Mouse (Mus musculus): ENCODE results near the gene Bub1b. TPM values are rescaled to one million over a fixed set of nuclear protein-coding genes. Genes with fewer than 3 reads are reported as not detected.

The Bub1b gene
- polyA plus RNA-seq, 1 experiment from 2014 or later = 47.8 TPM

- DNase-seq = no peak
- H3K4me2 ChIP-seq = no peak overlapping the region
- H3K36me3 ChIP-seq = no peaks in the 10 kb centered on the region
- H3K27ac ChIP-seq = no peak overlapping the region
- H3K4me3 ChIP-seq (replicated peaks) = no peak overlapping the region
- no peak overlapping the region for H3K9ac ChIP-seq
- WGBS (ENCODE audit: insufficient replicate concordance) = 71% methylated on average over 8 of the region's 8 CpGs
- no peaks in the 10 kb centered on the region for H3K9me3 ChIP-seq (replicated peaks)
- ATAC-seq (ENCODE audit: low read depth) = no peak
- peaks cover 6% of the 10 kb centered on the region for H3K27me3 ChIP-seq
- peaks cover 12% of the 10 kb centered on the region for H3K4me1 ChIP-seq (replicated peaks)
These were observed 88.7 kb downstream of the Bub1b start for GRCm38 (mm10) chr2:118686693-118687092.

GRCm38 (mm10) chr2:118687791-118688190 is 89.8 kb downstream of the Bub1b start:
- Histone ChIP-seq H3K27ac (no peak overlapping the region), H3K36me3 (no peaks in the 10 kb centered on the region), H3K27me3 (peaks cover 8% of the 10 kb centered on the region), H3K9me3 (replicated peaks) (no peaks in the 10 kb centered on the region), H3K4me2 (no peak overlapping the region), H3K4me1 (replicated peaks) (peaks cover 4% of the 10 kb centered on the region), H3K9ac (no peak overlapping the region), H3K4me3 (replicated peaks) (no peak overlapping the region)
- ATAC-seq (ENCODE audit: low read depth) (no peak), DNase-seq (no peak)
- 78% methylated on average over 3 of the region's 3 CpGs for WGBS (ENCODE audit: insufficient replicate concordance)

DNA sequence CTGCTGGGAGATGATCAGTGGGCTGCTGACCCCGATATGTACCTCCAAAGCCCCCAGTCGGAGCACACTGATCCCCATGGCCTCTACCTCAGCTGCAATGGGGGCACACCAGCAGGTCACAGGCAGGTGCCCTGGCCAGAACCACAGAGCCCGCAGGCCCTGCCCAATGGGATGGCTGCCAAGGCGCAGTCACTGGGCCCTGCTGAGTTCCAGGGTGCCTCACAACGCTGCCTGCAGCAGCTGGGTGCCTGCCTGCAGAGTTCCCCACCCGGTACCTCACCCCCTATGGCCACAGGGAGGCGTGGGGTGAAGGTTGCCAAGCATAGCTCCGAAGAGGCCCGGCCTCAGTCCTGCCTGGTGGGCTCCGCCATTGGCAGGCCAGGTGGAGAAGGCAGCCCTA is 91.9 kb downstream of the Bub1b start:
- no peaks in the 10 kb centered on the region for H3K36me3 ChIP-seq
- peaks cover 18% of the 10 kb centered on the region for H3K27me3 ChIP-seq
- DNase-seq (no peak), ATAC-seq (ENCODE audit: low read depth) (no peak)
- H3K4me1 ChIP-seq (replicated peaks) = no peaks in the 10 kb centered on the region
- H3K27ac ChIP-seq = no peak overlapping the region
- no peak overlapping the region for H3K4me3 ChIP-seq (replicated peaks)
- WGBS (ENCODE audit: insufficient replicate concordance) = 62% methylated on average over 10 of the region's 10 CpGs
- H3K9ac ChIP-seq = no peak overlapping the region
- no peaks in the 10 kb centered on the region for H3K9me3 ChIP-seq (replicated peaks)
- H3K4me2 ChIP-seq = no peak overlapping the region

Other genes starting within 250 kb of the Bub1b start
- gene Gpr176, start 224.8 kb upstream of the Bub1b start, polyA plus RNA-seq (2015; fragmentation: Nextera tagmentation; extraction: Ambion mirVana) = 0.38 TPM in 2 replicates
- gene Eif2ak4, start 209.6 kb upstream of the Bub1b start, polyA plus RNA-seq (2015; fragmentation: Nextera tagmentation; extraction: Ambion mirVana) = 4.6 and 5.1 TPM in 2 replicates
- gene Srp14, start 118.5 kb upstream of the Bub1b start, polyA plus RNA-seq (2015; fragmentation: Nextera tagmentation; extraction: Ambion mirVana) = 120 and 130 TPM in 2 replicates
- gene Bmf, start 48.5 kb upstream of the Bub1b start, polyA plus RNA-seq (2015; fragmentation: Nextera tagmentation; extraction: Ambion mirVana) = 0.27 and 0.75 TPM in 2 replicates
- gene Pak6, start 65.1 kb downstream of the Bub1b start, polyA plus RNA-seq (2015; fragmentation: Nextera tagmentation; extraction: Ambion mirVana) = 0.65 and 1.0 TPM in 2 replicates
- not detected in 2 replicates for gene Ankrd63, start 105.8 kb downstream of the Bub1b start, polyA plus RNA-seq (2015; fragmentation: Nextera tagmentation; extraction: Ambion mirVana)
- gene Plcb2, start 130.2 kb downstream of the Bub1b start, polyA plus RNA-seq (2015; fragmentation: Nextera tagmentation; extraction: Ambion mirVana) = 1.6 and 1.7 TPM in 2 replicates
- 18.4 and 19.1 TPM in 2 replicates for gene Inafm2, start 147.5 kb downstream of the Bub1b start, polyA plus RNA-seq (2015; fragmentation: Nextera tagmentation; extraction: Ambion mirVana)
- gene Ccdc9b, start 164.4 kb downstream of the Bub1b start, polyA plus RNA-seq (2015; fragmentation: Nextera tagmentation; extraction: Ambion mirVana) = 0.20 and 0.23 TPM in 2 replicates
- gene Phgr1, start 174.6 kb downstream of the Bub1b start, polyA plus RNA-seq (2015; fragmentation: Nextera tagmentation; extraction: Ambion mirVana) = not detected in 2 replicates
- gene Disp2, start 181.5 kb downstream of the Bub1b start, polyA plus RNA-seq (2015; fragmentation: Nextera tagmentation; extraction: Ambion mirVana) = 0.24 and 0.31 TPM in 2 replicates
- 91.9 and 101 TPM in 2 replicates for gene Knstrn, start 215.8 kb downstream of the Bub1b start, polyA plus RNA-seq (2015; fragmentation: Nextera tagmentation; extraction: Ambion mirVana)